Mouse (Mus musculus) CH12.LX (cell line): ENCODE results near the gene Slc25a23. TPM values are rescaled to one million over a fixed set of nuclear protein-coding genes. Genes with fewer than 3 reads are reported as not detected.

Experiments
- DNase-seq: peaks from one replicate; pipeline ENCODE4 v3.0.0-alpha.2; 2013; ENCODE audit errors: extremely low read depth
- H3K27ac ChIP-seq: 2 replicates; pipeline ENCODE4 v1.5.1; 2012; ENCODE audit warnings: low read depth, mild to moderate bottlenecking, control low read depth, moderate library complexity; ENCODE audit not compliant: insufficient read depth
- H3K27me3 ChIP-seq: replicated peaks from 2 replicates; pipeline ENCODE3; 2012; ENCODE audit warnings: inconsistent platforms
- H3K36me3 ChIP-seq, 2 experiments: replicated peaks in 1 of 2; 2 replicates each; pipeline versions ENCODE3 to v1.6.1; 2012; ENCODE audit warnings: inconsistent platforms in 1 of 2, low read length in 1 of 2, mild to moderate bottlenecking in 1 of 2, mixed read lengths in 1 of 2, moderate library complexity in 1 of 2; ENCODE audit not compliant: control insufficient read depth in 1 of 2, insufficient read depth in 1 of 2
- H3K4me1 ChIP-seq, 2 experiments: 2 replicates each; pipeline ENCODE4 v1.6.1; 2012; ENCODE audit warnings: inconsistent platforms in 1 of 2, moderate library complexity in 1 of 2; ENCODE audit not compliant: insufficient read depth in 2 of 2, control insufficient read depth in 1 of 2
- H3K4me2 ChIP-seq: 2 replicates; pipeline ENCODE4 v1.6.1; 2012; ENCODE audit warnings: low read depth, mild to moderate bottlenecking, control low read depth; ENCODE audit not compliant: poor library complexity, insufficient read depth, severe bottlenecking
- H3K4me3 ChIP-seq, 3 experiments: fragments of 150-350 bp in 1 of 3; sonication (generic) in 1 of 3; replicated peaks in 1 of 3; 2 replicates each; pipeline versions ENCODE3 to v1.5.1; 2011 to 2012; ENCODE audit warnings: low read depth in 2 of 3, low read length in 2 of 3, mild to moderate bottlenecking in 2 of 3, moderate library complexity in 2 of 3, control low read depth in 1 of 3, improper control_type of control experiment in 1 of 3, inconsistent platforms in 1 of 3, mixed read lengths in 1 of 3; ENCODE audit not compliant: poor library complexity in 1 of 3
- H3K79me2 ChIP-seq: replicated peaks from 2 replicates; pipeline ENCODE4 v1.6.1; 2012; ENCODE audit warnings: mild to moderate bottlenecking, moderate library complexity; ENCODE audit not compliant: control insufficient read depth, poor library complexity, insufficient read depth, severe bottlenecking; ENCODE audit errors: extremely low read depth
- H3K9ac ChIP-seq: 2 replicates; pipeline ENCODE4 v1.6.1; 2012; ENCODE audit warnings: low read depth, mild to moderate bottlenecking, control low read depth, moderate library complexity; ENCODE audit not compliant: insufficient read depth
- H3K9me3 ChIP-seq: replicated peaks from 2 replicates; pipeline ENCODE3; 2012; ENCODE audit warnings: low read length, inconsistent platforms, mixed read lengths
- BHLHE40 ChIP-seq: IDR thresholded peaks from 2 replicates; pipeline ENCODE4 v1.6.1; 2011; ENCODE audit warnings: mild to moderate bottlenecking, low read depth, low read length, improper control_type of control experiment
- ELF1 ChIP-seq: IDR thresholded peaks from 2 replicates; pipeline ENCODE4 v1.6.1; 2014; ENCODE audit warnings: low read depth, mild to moderate bottlenecking, inconsistent platforms, low read length, improper control_type of control experiment
- EP300 ChIP-seq: IDR thresholded peaks from 2 replicates; pipeline ENCODE4 v1.6.1; 2011; ENCODE audit warnings: low read length, improper control_type of control experiment
- IRF4 ChIP-seq: IDR thresholded peaks from 2 replicates; pipeline ENCODE4 v1.6.1; 2014; ENCODE audit warnings: low read depth, mild to moderate bottlenecking, inconsistent platforms, low read length, improper control_type of control experiment
- JUN ChIP-seq: IDR thresholded peaks from 2 replicates; pipeline ENCODE4 v1.6.1; 2011; ENCODE audit warnings: low read depth, mild to moderate bottlenecking, low read length, improper control_type of control experiment, moderate library complexity; ENCODE audit not compliant: insufficient read depth
- JUND ChIP-seq: conservative IDR thresholded peaks from 2 replicates; pipeline ENCODE4 v1.6.1; 2011; ENCODE audit warnings: low read depth, low read length, improper control_type of control experiment
- KAT2A ChIP-seq: IDR thresholded peaks from 2 replicates; pipeline ENCODE4 v1.6.1; 2012; ENCODE audit warnings: low read length, improper control_type of control experiment, inconsistent platforms; ENCODE audit not compliant: insufficient replicate concordance
- MAFK ChIP-seq: IDR thresholded peaks from 2 replicates; pipeline ENCODE4 v1.6.1; 2011; ENCODE audit warnings: low read length, improper control_type of control experiment; ENCODE audit not compliant: insufficient replicate concordance
- MAZ ChIP-seq: IDR thresholded peaks from 2 replicates; pipeline ENCODE4 v1.6.1; 2012; ENCODE audit warnings: low read depth, mild to moderate bottlenecking, inconsistent platforms, low read length, improper control_type of control experiment, moderate library complexity
- MEF2A ChIP-seq: IDR thresholded peaks from 2 replicates; pipeline ENCODE4 v1.6.1; 2014; ENCODE audit warnings: low read depth, mild to moderate bottlenecking, inconsistent platforms, low read length, improper control_type of control experiment, borderline replicate concordance
- NELFE ChIP-seq: IDR thresholded peaks from 2 replicates; pipeline ENCODE4 v1.6.1; 2011; ENCODE audit warnings: low read depth, low read length, improper control_type of control experiment
- NRF1 ChIP-seq: IDR thresholded peaks from 2 replicates; pipeline ENCODE4 v1.6.1; 2014; ENCODE audit warnings: low read depth, mild to moderate bottlenecking, inconsistent platforms, low read length, improper control_type of control experiment, moderate library complexity
- PAX5 ChIP-seq: IDR thresholded peaks from 2 replicates; pipeline ENCODE4 v1.6.1; 2012; ENCODE audit warnings: low read length, inconsistent platforms, mixed read lengths
- POLR2A ChIP-seq: IDR thresholded peaks from 2 replicates; pipeline ENCODE4 v1.6.1; 2011; ENCODE audit warnings: low read depth, mild to moderate bottlenecking, improper control_type of control experiment, low read length
- POLR2AphosphoS2 ChIP-seq: IDR thresholded peaks from 2 replicates; pipeline ENCODE4 v1.6.1; 2011; ENCODE audit warnings: low read depth, low read length, improper control_type of control experiment
- SIN3A ChIP-seq: IDR thresholded peaks from 2 replicates; pipeline ENCODE4 v1.6.1; 2012; ENCODE audit warnings: low read length, improper control_type of control experiment, inconsistent platforms
- SMC3 ChIP-seq: IDR thresholded peaks from 2 replicates; pipeline ENCODE4 v1.6.1; 2011; ENCODE audit warnings: low read depth, low read length, improper control_type of control experiment
- TBP ChIP-seq: conservative IDR thresholded peaks from 2 replicates; pipeline ENCODE4 v1.6.1; 2011; ENCODE audit warnings: low read depth, low read length, improper control_type of control experiment
- TCF12 ChIP-seq: IDR thresholded peaks from 2 replicates; pipeline ENCODE4 v1.6.1; 2014; ENCODE audit warnings: low read depth, mild to moderate bottlenecking, inconsistent platforms, low read length, improper control_type of control experiment
- USF2 ChIP-seq: conservative IDR thresholded peaks from 2 replicates; pipeline ENCODE4 v1.6.1; 2011; ENCODE audit warnings: low read depth, low read length, improper control_type of control experiment
- ZMIZ1 ChIP-seq: IDR thresholded peaks from 2 replicates; pipeline ENCODE4 v1.6.1; 2012; ENCODE audit warnings: low read depth, mild to moderate bottlenecking, inconsistent platforms, low read length, improper control_type of control experiment
- ZNF384 ChIP-seq: IDR thresholded peaks from 2 replicates; pipeline ENCODE4 v1.6.1; 2012; ENCODE audit warnings: low read depth, low read length, improper control_type of control experiment, inconsistent platforms
- dilution Hi-C: fragments of 300-500 bp; cut with MboI; formaldehyde crosslinking; loops from 2 replicates; pipeline ENCODE4 v1.14.3; 2020; ENCODE audit warnings: low sequenced_read_pairs; ENCODE audit not compliant: extremely low pct_unique_long_range_greater_than_20kb, extremely low pct_ligation_motif_present
- in situ Hi-C: fragments of 300-500 bp; cut with MboI; formaldehyde crosslinking; loops from 3 replicates; pipeline ENCODE4 v1.14.3; 2019; ENCODE audit warnings: low sequenced_read_pairs, low pct_ligation_motif_present, low pct_unique_long_range_greater_than_20kb, mixed read lengths
- polyA plus RNA-seq: library from polyadenylated mRNA; unstranded; fragments of >175 nt; gene quantifications from 2 replicates; pipeline ENCODE4 v1.2.1, GENCODE M21; 2012; ENCODE audit warnings: low read depth; ENCODE audit not compliant: insufficient read length
- total RNA-seq, 2 experiments: library from RNA; depleted of rRNA; stranded (reverse); fragments of 300-350 nt in 1 of 2; fragments of >200 nt in 1 of 2; gene quantifications; 2 replicates each; pipeline ENCODE4 v1.2.3; 2012 to 2014

The Slc25a23 gene
- total and polyA plus RNA-seq, 3 experiments, result 2.2 to 13.8 (median 6.9) TPM

- TF ChIP-seq ZNF384, result no peak
- TF ChIP-seq SIN3A, result peak; percentile 37
- TF ChIP-seq NRF1, result no peak; the same call in 1 of the 2 replicates
- no peak for TF ChIP-seq JUN
- TF ChIP-seq, all 38 proteins: peak for 17
These were observed 45.7 kb upstream of the Slc25a23 start, which contains the start of gene Tnfsf9 (continued) for GRCm38 (mm10) chr17:57105181-57106034.

DNA sequence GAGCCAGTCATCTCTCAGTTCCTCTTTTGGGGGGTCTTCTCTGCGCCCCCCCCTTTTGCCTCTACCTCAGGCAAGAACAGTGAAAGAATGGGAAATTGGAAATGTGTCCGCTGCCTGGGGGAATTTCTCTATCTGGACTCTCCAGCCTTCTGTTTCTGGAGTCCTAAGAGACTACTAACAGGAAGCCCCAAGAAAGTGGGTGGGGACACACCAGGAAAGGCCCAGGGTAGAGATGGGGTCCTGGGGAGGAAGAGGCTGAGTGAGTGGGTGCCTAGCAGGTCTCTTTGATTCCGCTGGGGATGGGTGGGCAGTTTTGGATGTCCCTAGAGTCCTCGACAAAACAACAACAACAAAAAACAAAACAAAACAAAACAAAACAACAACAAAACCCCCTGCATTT is 44.8 kb upstream of the Slc25a23 start:
- Histone ChIP-seq H3K27me3 (no peaks in the 10 kb centered on the region), H3K9ac (peak overlapping the region; percentile 99), H3K9me3 (no peaks in the 10 kb centered on the region), H3K36me3 (peaks cover 28 to 41% of the 10 kb centered on the region in 2 experiments), H3K4me2 (peak overlapping the region; percentile 84), H3K79me2 (peaks cover 33% of the 10 kb centered on the region), H3K4me1 (peaks cover 18 to 51% of the 10 kb centered on the region in 2 experiments), H3K27ac (peak overlapping the region; percentile 94; the same call in 1 of the 2 replicates)
- no peak for DNase-seq
- TF ChIP-seq KAT2A (peak; percentile 22; the same call in 1 of the 2 replicates), MEF2A (peak; percentile 22; the same call in 1 of the 2 replicates), TBP (no peak), EP300 (peak; percentile 47; the same call in 1 of the 2 replicates), MAZ (peak; percentile 24; the same call in 1 of the 2 replicates), IRF4 (peak; percentile 89), ELF1 (peak; percentile 49; the same call in 1 of the 2 replicates), ZMIZ1 (no peak)
- TF ChIP-seq, all 38 proteins: peak for 6
- peak overlapping the region; percentile 61 to 89 (median 72) for H3K4me3 ChIP-seq
- dilution Hi-C loops (no loop called here), in situ Hi-C loops (no loop called here)

DNA sequence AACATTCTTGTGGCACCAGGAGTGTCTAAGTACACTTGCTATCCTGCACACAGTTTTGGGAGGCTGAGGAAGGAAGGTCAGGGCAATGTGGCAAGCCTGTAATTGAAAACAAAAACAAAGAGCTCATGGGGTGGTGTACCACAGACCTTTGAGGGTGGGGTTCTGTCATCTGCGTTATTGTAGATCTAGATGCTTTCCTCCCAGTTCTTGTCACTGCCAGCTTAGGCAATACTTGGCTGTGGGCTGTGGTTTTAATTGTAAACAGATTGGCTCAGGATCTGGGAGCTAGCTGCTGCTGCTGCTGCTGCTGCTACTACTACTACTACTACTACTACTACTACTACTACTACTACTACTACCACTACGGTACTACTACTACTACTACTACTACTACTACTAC is 42.6 kb upstream of the Slc25a23 start:
- Histone ChIP-seq H3K27ac (no peak overlapping the region), H3K27me3 (no peaks in the 10 kb centered on the region), H3K4me1 (peaks cover 33 to 67% of the 10 kb centered on the region in 2 experiments), H3K9me3 (no peaks in the 10 kb centered on the region), H3K4me3 (no peak overlapping the region), H3K9ac (no peak overlapping the region)
- no peak for DNase-seq
- dilution Hi-C loops (no loop called here), in situ Hi-C loops (no loop called here)
- TF ChIP-seq TCF12, result no peak
- TF ChIP-seq POLR2A, result no peak
- no peak for TF ChIP-seq MAFK
- no peak for TF ChIP-seq KAT2A
- no peak for TF ChIP-seq BHLHE40
- TF ChIP-seq PAX5, result no peak
- no peak for TF ChIP-seq NELFE
- no peak for TF ChIP-seq JUND
- no peak for TF ChIP-seq NRF1
- no peak for TF ChIP-seq TBP
- TF ChIP-seq USF2, result no peak
- no peak for TF ChIP-seq SMC3
- no peak for TF ChIP-seq POLR2AphosphoS2
- TF ChIP-seq, all 38 proteins: peak for 0
- H3K36me3 ChIP-seq, result peaks cover 17 to 43% of the 10 kb centered on the region in 2 experiments
- H3K79me2 ChIP-seq, result peaks cover 20% of the 10 kb centered on the region
- H3K4me2 ChIP-seq, result no peak overlapping the region
